Mouse (Mus musculus) adipocyte (in vitro differentiated cells): ENCODE measurements around the gene Olfm2.

Source experiments
- DNase-seq: peaks from one replicate; pipeline ENCODE4 v3.0.0-alpha.2; 2016; ENCODE audit warnings: low spot score

Olfm2 gene

GRCm38 (mm10) chr9:20745129-20745966, 801 bp downstream of the Olfm2 start:
- DNase-seq: no peak

GRCm38 (mm10) chr9:20743946-20744738, 2.0 kb downstream of the Olfm2 start:
- no peak for DNase-seq

- peak; percentile 93 for DNase-seq
Observed at GRCm38 (mm10) chr9:20740407-20740806, 5.7 kb downstream of the Olfm2 start.

- DNase-seq: peak; percentile 60
Observed at GRCm38 (mm10) chr9:20738251-20738999, 7.7 kb downstream of the Olfm2 start.

- no peak for DNase-seq
Observed at GRCm38 (mm10) chr9:20737227-20737626, 8.9 kb downstream of the Olfm2 start.

GRCm38 (mm10) chr9:20734692-20735091, 11.5 kb downstream of the Olfm2 start:
- no peak for DNase-seq

GRCm38 (mm10) chr9:20731797-20732196, 14.4 kb downstream of the Olfm2 start:
- no peak for DNase-seq

- DNase-seq: no peak
Observed at GRCm38 (mm10) chr9:20729451-20729850, 16.7 kb downstream of the Olfm2 start.

GRCm38 (mm10) chr9:20727601-20728113, 18.5 kb downstream of the Olfm2 start:
- no peak for DNase-seq

GRCm38 (mm10) chr9:20726859-20727600, 19.1 kb downstream of the Olfm2 start:
- no peak for DNase-seq

GRCm38 (mm10) chr9:20726134-20726858, 19.9 kb downstream of the Olfm2 start:
- DNase-seq: no peak

GRCm38 (mm10) chr9:20721582-20721981, 24.6 kb downstream of the Olfm2 start:
- no peak for DNase-seq

GRCm38 (mm10) chr9:20715332-20715731, 30.8 kb downstream of the Olfm2 start:
- DNase-seq: no peak

GRCm38 (mm10) chr9:20713478-20713987, 32.6 kb downstream of the Olfm2 start:
- DNase-seq: no peak

GRCm38 (mm10) chr9:20712934-20713477, 33.1 kb downstream of the Olfm2 start:
- DNase-seq: no peak

- peak; percentile 18 for DNase-seq
Observed at GRCm38 (mm10) chr9:20710471-20710870, 35.7 kb downstream of the Olfm2 start.

GRCm38 (mm10) chr9:20705981-20706380, 40.2 kb downstream of the Olfm2 start:
- DNase-seq: no peak

- no peak for DNase-seq
Observed at GRCm38 (mm10) chr9:20705420-20705819, 40.7 kb downstream of the Olfm2 start.

GRCm38 (mm10) chr9:20703832-20704380, 42.2 kb downstream of the Olfm2 start:
- DNase-seq: no peak

GRCm38 (mm10) chr9:20697466-20697865, 48.7 kb downstream of the Olfm2 start:
- no peak for DNase-seq
